Mouse (Mus musculus) cortical plate, adult 2 months (tissue): Measurements from ENCODE around the gene Arl5a.

Source experiments
- CTCF ChIP-seq: fragments of 200-500 bp; IDR thresholded peaks from 2 replicates; pipeline ENCODE4 v1.5.1; 2011; ENCODE audit warnings: mild to moderate bottlenecking, control low read depth, low read length; ENCODE audit not compliant: insufficient read depth; ENCODE audit errors: extremely low read depth
- POLR2A ChIP-seq: fragments of 200-500 bp; IDR thresholded peaks from 2 replicates; pipeline ENCODE4 v1.6.1; 2011; ENCODE audit warnings: mild to moderate bottlenecking, low read length, control low read depth; ENCODE audit not compliant: insufficient read depth; ENCODE audit errors: extremely low read depth

DNA sequence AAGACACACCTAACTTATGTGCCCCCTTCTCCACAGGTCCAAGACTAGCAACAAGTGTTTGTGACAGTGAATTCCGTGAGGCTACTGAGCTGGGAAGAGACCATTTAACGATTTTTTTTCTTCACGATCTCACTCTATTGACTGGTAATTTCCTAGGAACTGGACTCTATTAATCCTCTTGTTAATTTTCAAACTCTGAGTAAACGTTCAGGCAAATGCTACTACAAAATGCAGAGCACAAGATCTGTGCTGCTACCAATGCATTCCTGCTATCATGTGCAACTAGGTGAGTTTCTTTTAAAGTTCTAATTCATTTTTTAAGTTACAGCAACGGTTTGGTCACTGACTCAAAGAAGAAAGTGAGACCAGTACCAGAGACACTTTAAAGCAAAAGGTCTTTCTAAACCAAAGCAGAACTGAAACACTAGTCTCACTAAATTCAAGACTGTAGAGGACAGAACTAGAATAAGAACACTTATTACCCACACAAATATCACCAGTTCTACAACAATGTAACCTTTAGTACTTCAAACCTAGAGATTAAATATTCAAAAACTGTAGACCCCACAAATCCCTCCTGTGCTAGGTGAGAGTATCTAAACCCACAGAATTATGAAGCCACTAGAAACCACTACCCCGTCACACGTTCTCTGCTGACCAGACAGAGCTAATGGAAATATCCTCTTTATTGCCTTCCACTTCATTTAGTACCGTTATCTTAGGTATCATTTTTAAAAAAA lies 1.7 kb downstream of the Arl5a start:
- TF ChIP-seq POLR2A: no peak
- no peak for TF ChIP-seq CTCF
